Mouse (Mus musculus): ENCODE results near the gene Cldn10. TPM values are rescaled to one million over a fixed set of nuclear protein-coding genes. Genes with fewer than 3 reads are reported as not detected.
A peak's percentile ranks its signal among the peaks of the same experiment; 100 is the strongest.

The Cldn10 gene
- total and polyA plus RNA-seq, 2 experiments from 2014 or later: 2.4 to 11.3 TPM

- H3K27ac ChIP-seq (ENCODE audit: low read depth, low read length): no peak overlapping the region
- H3K4me2 ChIP-seq (ENCODE audit: low read depth): no peak overlapping the region
- DNase-seq: peak; percentile 52
- peaks cover 72% of the 10 kb centered on the region for H3K36me3 ChIP-seq (ENCODE audit: insufficient read depth)
- TF ChIP-seq CTCF (IDR thresholded peaks at IDR 0.05; ENCODE audit: low read depth): no peak
- 78% methylated on average over 4 of the region's 4 CpGs for WGBS
- no peak overlapping the region for H3K9ac ChIP-seq
- no peaks in the 10 kb centered on the region for H3K4me1 ChIP-seq (ENCODE audit: insufficient read depth)
- no peaks in the 10 kb centered on the region for H3K9me3 ChIP-seq (ENCODE audit: low read length)
- H3K4me3 ChIP-seq (ENCODE audit: low read depth, low read length): no peak overlapping the region
- peak; percentile 45; the same call in 1 of the 2 replicates for ATAC-seq
- H3K27me3 ChIP-seq (ENCODE audit: insufficient read depth, low read length): no peaks in the 10 kb centered on the region
Observed at GRCm38 (mm10) chr14:118890101-118890500, 102.4 kb downstream of the Cldn10 start.

- 89% methylated on average over 7 of the region's 7 CpGs for WGBS
- no peak overlapping the region for H3K9ac ChIP-seq
- no peak overlapping the region for H3K4me2 ChIP-seq (ENCODE audit: low read depth)
- H3K27ac ChIP-seq (ENCODE audit: low read depth, low read length): no peak overlapping the region
- DNase-seq (no peak), ATAC-seq (no peak)
- no peaks in the 10 kb centered on the region for H3K4me1 ChIP-seq (ENCODE audit: insufficient read depth)
- no peak for TF ChIP-seq CTCF (IDR thresholded peaks at IDR 0.05; ENCODE audit: low read depth)
- peaks cover 59% of the 10 kb centered on the region for H3K36me3 ChIP-seq (ENCODE audit: insufficient read depth)
- H3K9me3 ChIP-seq (ENCODE audit: low read length): no peaks in the 10 kb centered on the region
- H3K27me3 ChIP-seq (ENCODE audit: insufficient read depth, low read length): no peaks in the 10 kb centered on the region
- no peak overlapping the region for H3K4me3 ChIP-seq (ENCODE audit: low read depth, low read length)
Observed at GRCm38 (mm10) chr14:118895228-118895627, 107.5 kb downstream of the Cldn10 start.

GRCm38 (mm10) chr14:118895655-118896054 is 107.9 kb downstream of the Cldn10 start:
- peaks cover 61% of the 10 kb centered on the region for H3K36me3 ChIP-seq (ENCODE audit: insufficient read depth)
- H3K4me3 ChIP-seq (ENCODE audit: low read depth, low read length): no peak overlapping the region
- WGBS: 96% methylated on average over 10 of the region's 10 CpGs
- H3K9me3 ChIP-seq (ENCODE audit: low read length): no peaks in the 10 kb centered on the region
- no peaks in the 10 kb centered on the region for H3K4me1 ChIP-seq (ENCODE audit: insufficient read depth)
- no peak overlapping the region for H3K4me2 ChIP-seq (ENCODE audit: low read depth)
- no peaks in the 10 kb centered on the region for H3K27me3 ChIP-seq (ENCODE audit: insufficient read depth, low read length)
- no peak for DNase-seq
- H3K27ac ChIP-seq (ENCODE audit: low read depth, low read length): no peak overlapping the region
- TF ChIP-seq CTCF (IDR thresholded peaks at IDR 0.05; ENCODE audit: low read depth): no peak
- ATAC-seq: no peak
- no peak overlapping the region for H3K9ac ChIP-seq

DNA sequence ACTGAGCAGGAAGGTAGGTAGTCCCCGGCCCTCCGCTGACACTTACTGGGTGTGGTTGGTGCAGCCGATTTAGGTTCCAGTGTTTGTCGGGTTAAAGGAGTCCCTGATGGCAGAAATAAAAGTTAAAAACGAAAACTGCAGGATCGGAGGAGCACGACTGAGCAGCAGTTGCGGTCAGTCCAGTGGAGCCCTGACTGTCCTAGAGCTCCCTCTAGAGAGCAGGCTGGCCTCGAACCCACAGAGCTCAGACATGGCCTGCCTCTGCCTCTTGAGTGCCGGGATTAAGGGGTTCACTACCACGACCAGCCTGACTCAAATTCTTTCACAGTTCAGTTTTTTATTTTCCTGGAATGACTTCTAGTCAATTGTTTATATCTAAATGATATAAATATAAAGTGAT is 112.2 kb downstream of the Cldn10 start:
- ATAC-seq: no peak
- H3K27ac ChIP-seq (ENCODE audit: low read depth, low read length): no peak overlapping the region
- H3K9ac ChIP-seq: no peak overlapping the region
- no peaks in the 10 kb centered on the region for H3K27me3 ChIP-seq (ENCODE audit: insufficient read depth, low read length)
- no peaks in the 10 kb centered on the region for H3K4me1 ChIP-seq (ENCODE audit: insufficient read depth)
- DNase-seq: no peak
- no peak for TF ChIP-seq CTCF (IDR thresholded peaks at IDR 0.05; ENCODE audit: low read depth)
- no peaks in the 10 kb centered on the region for H3K9me3 ChIP-seq (ENCODE audit: low read length)
- WGBS: 82% methylated on average over 11 of the region's 11 CpGs
- peaks cover 62% of the 10 kb centered on the region for H3K36me3 ChIP-seq (ENCODE audit: insufficient read depth)
- H3K4me3 ChIP-seq (ENCODE audit: low read depth, low read length): no peak overlapping the region
- no peak overlapping the region for H3K4me2 ChIP-seq (ENCODE audit: low read depth)

GRCm38 (mm10) chr14:118900911-118901310 is 113.2 kb downstream of the Cldn10 start:
- DNase-seq: no peak
- Histone ChIP-seq H3K27me3 (ENCODE audit: insufficient read depth, low read length) (no peaks in the 10 kb centered on the region), H3K9me3 (ENCODE audit: low read length) (no peaks in the 10 kb centered on the region), H3K4me3 (ENCODE audit: low read depth, low read length) (no peak overlapping the region), H3K27ac (ENCODE audit: low read depth, low read length) (no peak overlapping the region), H3K36me3 (ENCODE audit: insufficient read depth) (peaks cover 67% of the 10 kb centered on the region), H3K9ac (no peak overlapping the region), H3K4me1 (ENCODE audit: insufficient read depth) (no peaks in the 10 kb centered on the region), H3K4me2 (ENCODE audit: low read depth) (no peak overlapping the region)
- no peak for ATAC-seq
- peak; percentile 26; the same call in 1 of the 2 replicates for TF ChIP-seq CTCF (IDR thresholded peaks at IDR 0.05; ENCODE audit: low read depth)
- WGBS: 98% methylated on average over 1 of the region's 1 CpGs

GRCm38 (mm10) chr14:118903397-118903796 is 115.7 kb downstream of the Cldn10 start:
- no peak for ATAC-seq
- Histone ChIP-seq H3K27ac (ENCODE audit: low read depth, low read length) (no peak overlapping the region), H3K4me3 (ENCODE audit: low read depth, low read length) (no peak overlapping the region), H3K9me3 (ENCODE audit: low read length) (no peaks in the 10 kb centered on the region), H3K4me2 (ENCODE audit: low read depth) (no peak overlapping the region), H3K9ac (no peak overlapping the region), H3K4me1 (ENCODE audit: insufficient read depth) (no peaks in the 10 kb centered on the region), H3K27me3 (ENCODE audit: insufficient read depth, low read length) (no peaks in the 10 kb centered on the region), H3K36me3 (ENCODE audit: insufficient read depth) (peaks cover 67% of the 10 kb centered on the region)
- no peak for DNase-seq
- WGBS: 67% methylated on average over 3 of the region's 3 CpGs
- no peak for TF ChIP-seq CTCF (IDR thresholded peaks at IDR 0.05; ENCODE audit: low read depth)

DNA sequence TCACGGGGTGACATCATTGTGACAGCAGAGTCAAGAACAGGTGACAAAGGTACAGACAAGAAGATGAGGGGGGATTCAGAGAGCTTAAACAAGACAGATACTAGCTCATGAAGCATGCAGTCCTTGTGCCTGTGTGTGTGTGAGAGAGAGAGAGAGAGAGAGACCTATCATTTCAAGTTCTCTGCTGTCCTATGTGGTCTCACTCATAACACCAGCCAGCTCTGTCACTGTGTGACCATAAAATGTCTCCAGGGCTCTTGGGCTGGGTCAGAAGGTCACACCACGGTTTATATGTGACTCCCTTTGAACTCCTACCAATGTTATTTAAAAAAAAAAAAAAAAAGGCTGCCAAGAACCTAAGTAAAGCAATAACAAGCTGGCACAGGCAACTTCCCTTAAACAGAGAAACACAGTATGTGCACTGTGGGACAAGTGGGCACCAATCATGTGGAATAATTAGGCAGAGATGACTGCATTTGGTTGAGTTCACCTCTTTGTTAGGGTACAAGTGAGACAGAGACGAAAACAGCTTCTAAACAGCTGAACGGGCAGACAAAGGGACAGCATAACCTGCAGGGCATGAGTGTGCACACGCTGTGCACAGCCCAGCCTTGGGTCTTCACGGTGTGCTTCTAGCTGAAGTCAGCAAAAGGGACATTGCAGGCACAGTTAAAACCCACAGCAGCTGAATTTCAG is 116.3 kb downstream of the Cldn10 start:
- ATAC-seq: peak; percentile 61

More for the DNA sequence above, 116.3 kb downstream of the Cldn10 start:
- no peak overlapping the region for H3K9ac ChIP-seq
- no peak for DNase-seq
- H3K4me3 ChIP-seq (ENCODE audit: low read depth, low read length): no peak overlapping the region
- peaks cover 71% of the 10 kb centered on the region for H3K36me3 ChIP-seq (ENCODE audit: insufficient read depth)
- H3K27ac ChIP-seq (ENCODE audit: low read depth, low read length): no peak overlapping the region
- H3K27me3 ChIP-seq (ENCODE audit: insufficient read depth, low read length): no peaks in the 10 kb centered on the region
- no peaks in the 10 kb centered on the region for H3K4me1 ChIP-seq (ENCODE audit: insufficient read depth)
- H3K9me3 ChIP-seq (ENCODE audit: low read length): no peaks in the 10 kb centered on the region
- no peak overlapping the region for H3K4me2 ChIP-seq (ENCODE audit: low read depth)
- TF ChIP-seq CTCF (IDR thresholded peaks at IDR 0.05; ENCODE audit: low read depth): no peak
- WGBS: 18% methylated on average over 6 of the region's 6 CpGs

All from forebrain, postnatal 0 days (tissue).